Mouse (Mus musculus) MEL (cell line): Measurements from ENCODE around the gene Hoxc10. TPM values are rescaled to one million over a fixed set of nuclear protein-coding genes. Genes with fewer than 3 reads are reported as not detected.

Experiments
- DNase-seq: peaks from one replicate; pipeline ENCODE4 v3.0.0; 2011; ENCODE audit warnings: low read depth, low spot score
- H3K27ac ChIP-seq: 2 replicates; pipeline ENCODE4 v1.5.1; 2012; ENCODE audit warnings: low read depth, mild to moderate bottlenecking, control low read depth, low read length, moderate library complexity; ENCODE audit not compliant: control insufficient read depth
- H3K27me3 ChIP-seq, 2 experiments: fragments of 150-350 bp in 1 of 2; sonication (generic) in 1 of 2; 2 replicates each; pipeline ENCODE4 v1.6.1; 2012; ENCODE audit warnings: low read length in 2 of 2, mild to moderate bottlenecking in 2 of 2, improper control_type of control experiment in 1 of 2, moderate library complexity in 1 of 2; ENCODE audit not compliant: insufficient read depth in 2 of 2, control insufficient read depth in 1 of 2
- H3K36me3 ChIP-seq, 2 experiments: 2 replicates each; pipeline ENCODE4 v1.6.1; 2012 to 2014; ENCODE audit warnings: low read length in 2 of 2, improper control_type of control experiment in 1 of 2, inconsistent platforms in 1 of 2, mild to moderate bottlenecking in 1 of 2; ENCODE audit not compliant: insufficient read depth in 2 of 2, control insufficient read depth in 1 of 2
- H3K4me1 ChIP-seq, 2 experiments: fragments of 150-350 bp in 1 of 2; sonication (generic) in 1 of 2; 2 replicates each; pipeline ENCODE4 v1.6.1; 2012; ENCODE audit warnings: low read length in 2 of 2, improper control_type of control experiment in 1 of 2, mild to moderate bottlenecking in 1 of 2; ENCODE audit not compliant: insufficient read depth in 2 of 2, control insufficient read depth in 1 of 2
- H3K4me3 ChIP-seq, 2 experiments: fragments of 150-350 bp in 1 of 2; sonication (generic) in 1 of 2; 2 replicates each; pipeline ENCODE4 v1.5.1; 2012; ENCODE audit warnings: low read depth in 2 of 2, low read length in 2 of 2, mild to moderate bottlenecking in 2 of 2, moderate library complexity in 2 of 2, control low read depth in 1 of 2, improper control_type of control experiment in 1 of 2; ENCODE audit not compliant: control insufficient read depth in 1 of 2, insufficient read depth in 1 of 2
- H3K79me2 ChIP-seq: 2 replicates; pipeline ENCODE4 v1.6.1; 2012; ENCODE audit warnings: mild to moderate bottlenecking, low read length, moderate library complexity; ENCODE audit not compliant: control insufficient read depth, poor library complexity, insufficient read depth
- H3K9ac ChIP-seq: 2 replicates; pipeline ENCODE4 v1.6.1; 2012; ENCODE audit warnings: low read depth, mild to moderate bottlenecking, control low read depth, low read length, moderate library complexity; ENCODE audit not compliant: control insufficient read depth, poor library complexity, severe bottlenecking
- H3K9me3 ChIP-seq: fragments of 150-350 bp; sonication (generic); replicated peaks from 2 replicates; pipeline ENCODE4 v1.6.1; 2012; ENCODE audit warnings: mild to moderate bottlenecking, low read length, improper control_type of control experiment, moderate library complexity; ENCODE audit not compliant: insufficient read depth
- BHLHE40 ChIP-seq: IDR thresholded peaks from 2 replicates; pipeline ENCODE4 v1.6.1; 2012; ENCODE audit warnings: low read depth, mild to moderate bottlenecking, inconsistent platforms, low read length, improper control_type of control experiment, borderline replicate concordance
- CHD2 ChIP-seq: IDR thresholded peaks from 2 replicates; pipeline ENCODE4 v1.6.1; 2011; ENCODE audit warnings: low read length, improper control_type of control experiment
- CTCF ChIP-seq, 3 experiments: IDR thresholded peaks in 2 of 3; conservative IDR thresholded peaks in 1 of 3; 2 replicates each; pipeline ENCODE4 v1.5.1; 2011 to 2012; ENCODE audit warnings: low read length in 3 of 3, low read depth in 2 of 3, mild to moderate bottlenecking in 2 of 3, improper control_type of control experiment in 1 of 3, inconsistent platforms in 1 of 3, mixed read lengths in 1 of 3, moderate library complexity in 1 of 3; ENCODE audit not compliant: control insufficient read depth in 1 of 3, insufficient read depth in 1 of 3, poor library complexity in 1 of 3, severe bottlenecking in 1 of 3
- E2F4 ChIP-seq: IDR thresholded peaks from 2 replicates; pipeline ENCODE4 v1.6.1; 2011; ENCODE audit warnings: low read depth, low read length, improper control_type of control experiment, borderline replicate concordance
- ELF1 ChIP-seq: IDR thresholded peaks from 2 replicates; pipeline ENCODE4 v1.6.1; 2014; ENCODE audit warnings: low read depth, mild to moderate bottlenecking, inconsistent platforms, low read length, improper control_type of control experiment, moderate library complexity
- EP300 ChIP-seq, 2 experiments: IDR thresholded peaks; 2 replicates each; pipeline ENCODE4 v1.6.1; 2011; ENCODE audit warnings: improper control_type of control experiment in 2 of 2, low read length in 2 of 2, low read depth in 1 of 2, mild to moderate bottlenecking in 1 of 2
- ETS1 ChIP-seq: IDR thresholded peaks from 2 replicates; pipeline ENCODE4 v1.6.1; 2012; ENCODE audit warnings: low read depth, mild to moderate bottlenecking, inconsistent platforms, low read length, improper control_type of control experiment, moderate library complexity
- GABPA ChIP-seq: IDR thresholded peaks from 2 replicates; pipeline ENCODE4 v1.6.1; 2012; ENCODE audit warnings: low read depth, mild to moderate bottlenecking, inconsistent platforms, low read length, improper control_type of control experiment, moderate library complexity
- GATA1 ChIP-seq: IDR thresholded peaks from 2 replicates; pipeline ENCODE4 v1.6.1; 2011; ENCODE audit warnings: low read depth, low read length, improper control_type of control experiment
- HCFC1 ChIP-seq: IDR thresholded peaks from 2 replicates; pipeline ENCODE4 v1.6.1; 2012; ENCODE audit warnings: low read depth, mild to moderate bottlenecking, inconsistent platforms, low read length, improper control_type of control experiment, moderate library complexity
- JUND ChIP-seq: IDR thresholded peaks from 2 replicates; pipeline ENCODE4 v1.6.1; 2011; ENCODE audit warnings: low read depth, mild to moderate bottlenecking, improper control_type of control experiment, low read length
- KAT2A ChIP-seq: conservative IDR thresholded peaks from 2 replicates; pipeline ENCODE4 v1.6.1; 2012; ENCODE audit warnings: low read depth, low read length, improper control_type of control experiment, inconsistent platforms
- MAFK ChIP-seq: IDR thresholded peaks from 2 replicates; pipeline ENCODE4 v1.6.1; 2011; ENCODE audit warnings: low read depth, mild to moderate bottlenecking, low read length, improper control_type of control experiment, borderline replicate concordance
- MAX ChIP-seq: IDR thresholded peaks from 2 replicates; pipeline ENCODE4 v1.6.1; 2011; ENCODE audit warnings: low read length, improper control_type of control experiment
- MYB ChIP-seq: IDR thresholded peaks from 2 replicates; pipeline ENCODE4 v1.6.1; 2011; ENCODE audit warnings: mild to moderate bottlenecking, low read depth, low read length, improper control_type of control experiment
- NELFE ChIP-seq: IDR thresholded peaks from 2 replicates; pipeline ENCODE4 v1.6.1; 2011; ENCODE audit warnings: low read depth, low read length, improper control_type of control experiment
- NRF1 ChIP-seq: IDR thresholded peaks from 2 replicates; pipeline ENCODE4 v1.6.1; 2014; ENCODE audit warnings: low read depth, mild to moderate bottlenecking, inconsistent platforms, low read length, improper control_type of control experiment, moderate library complexity; ENCODE audit not compliant: poor library complexity, insufficient read depth, severe bottlenecking
- POLR2AphosphoS2 ChIP-seq: IDR thresholded peaks from 2 replicates; pipeline ENCODE4 v1.6.1; 2011; ENCODE audit warnings: low read length, improper control_type of control experiment
- RAD21 ChIP-seq: IDR thresholded peaks from 2 replicates; pipeline ENCODE4 v1.6.1; 2011; ENCODE audit warnings: mild to moderate bottlenecking, low read depth, low read length, improper control_type of control experiment
- SIN3A ChIP-seq: IDR thresholded peaks from 2 replicates; pipeline ENCODE4 v1.6.1; 2012; ENCODE audit warnings: low read length, improper control_type of control experiment, inconsistent platforms
- SMC3 ChIP-seq: IDR thresholded peaks from 2 replicates; pipeline ENCODE4 v1.6.1; 2011; ENCODE audit warnings: low read depth, low read length, improper control_type of control experiment
- TAL1 ChIP-seq: IDR thresholded peaks from 2 replicates; pipeline ENCODE4 v1.6.1; 2012; ENCODE audit warnings: mild to moderate bottlenecking, inconsistent platforms, low read length, moderate library complexity, mixed read lengths
- TCF12 ChIP-seq: IDR thresholded peaks from 2 replicates; pipeline ENCODE4 v1.6.1; 2014; ENCODE audit warnings: low read depth, mild to moderate bottlenecking, inconsistent platforms, low read length, improper control_type of control experiment, moderate library complexity
- UBTF ChIP-seq: IDR thresholded peaks from 2 replicates; pipeline ENCODE4 v1.6.1; 2012; ENCODE audit warnings: low read depth, mild to moderate bottlenecking, inconsistent platforms, low read length, improper control_type of control experiment, moderate library complexity, borderline replicate concordance; ENCODE audit not compliant: insufficient read depth
- USF2 ChIP-seq, 2 experiments: IDR thresholded peaks; 2 replicates each; pipeline ENCODE4 v1.6.1; 2011 to 2012; ENCODE audit warnings: improper control_type of control experiment in 2 of 2, low read length in 2 of 2, borderline replicate concordance in 1 of 2, inconsistent platforms in 1 of 2, low read depth in 1 of 2, mild to moderate bottlenecking in 1 of 2; ENCODE audit not compliant: insufficient read depth in 1 of 2
- ZNF384 ChIP-seq: IDR thresholded peaks from 2 replicates; pipeline ENCODE4 v1.6.1; 2012; ENCODE audit warnings: low read depth, mild to moderate bottlenecking, inconsistent platforms, low read length, improper control_type of control experiment
- polyA plus RNA-seq, 2 experiments: library from polyadenylated mRNA; stranded (reverse) in 1 of 2; unstranded in 1 of 2; fragments of >175 nt in 1 of 2; fragments of >200 nt in 1 of 2; gene quantifications; 2 replicates each; pipeline versions ENCODE4 v1.2.1 to v1.2.4; 2012; ENCODE audit warnings: low replicate concordance in 2 of 2, low read depth in 1 of 2; ENCODE audit not compliant: insufficient read length in 2 of 2, insufficient read depth in 1 of 2, missing spikeins in 1 of 2
- total RNA-seq: library from RNA; depleted of rRNA; stranded (reverse); fragments of 300-350 nt; gene quantifications from 2 replicates; pipeline ENCODE4 v1.2.3, GENCODE M21; 2012

Hoxc10 gene
- total and polyA plus RNA-seq, 3 experiments: 6.8 to 24.8 TPM; not detected in 1

- Histone ChIP-seq H3K27me3 (peaks cover 0 to 18% of the 10 kb centered on the region in 2 experiments), H3K79me2 (no peaks in the 10 kb centered on the region; the same call in 1 of the 2 replicates), H3K9me3 (no peaks in the 10 kb centered on the region), H3K4me3 (no peak overlapping the region), H3K4me1 (peaks cover 5 to 6% of the 10 kb centered on the region in 2 experiments; a peak in 3 of 4 replicates), H3K27ac (no peak overlapping the region), H3K36me3 (peaks cover 0 to 5% of the 10 kb centered on the region in 2 experiments; a peak in 1 of 4 replicates), H3K9ac (no peak overlapping the region)
- no peak for DNase-seq
- TF ChIP-seq ELF1 (no peak), RAD21 (no peak), HCFC1 (no peak), BHLHE40 (no peak), SIN3A (no peak), POLR2AphosphoS2 (no peak), TAL1 (no peak)
Observed at GRCm38 (mm10) chr15:102943468-102943813, 23.2 kb upstream of the Hoxc10 start.

DNA sequence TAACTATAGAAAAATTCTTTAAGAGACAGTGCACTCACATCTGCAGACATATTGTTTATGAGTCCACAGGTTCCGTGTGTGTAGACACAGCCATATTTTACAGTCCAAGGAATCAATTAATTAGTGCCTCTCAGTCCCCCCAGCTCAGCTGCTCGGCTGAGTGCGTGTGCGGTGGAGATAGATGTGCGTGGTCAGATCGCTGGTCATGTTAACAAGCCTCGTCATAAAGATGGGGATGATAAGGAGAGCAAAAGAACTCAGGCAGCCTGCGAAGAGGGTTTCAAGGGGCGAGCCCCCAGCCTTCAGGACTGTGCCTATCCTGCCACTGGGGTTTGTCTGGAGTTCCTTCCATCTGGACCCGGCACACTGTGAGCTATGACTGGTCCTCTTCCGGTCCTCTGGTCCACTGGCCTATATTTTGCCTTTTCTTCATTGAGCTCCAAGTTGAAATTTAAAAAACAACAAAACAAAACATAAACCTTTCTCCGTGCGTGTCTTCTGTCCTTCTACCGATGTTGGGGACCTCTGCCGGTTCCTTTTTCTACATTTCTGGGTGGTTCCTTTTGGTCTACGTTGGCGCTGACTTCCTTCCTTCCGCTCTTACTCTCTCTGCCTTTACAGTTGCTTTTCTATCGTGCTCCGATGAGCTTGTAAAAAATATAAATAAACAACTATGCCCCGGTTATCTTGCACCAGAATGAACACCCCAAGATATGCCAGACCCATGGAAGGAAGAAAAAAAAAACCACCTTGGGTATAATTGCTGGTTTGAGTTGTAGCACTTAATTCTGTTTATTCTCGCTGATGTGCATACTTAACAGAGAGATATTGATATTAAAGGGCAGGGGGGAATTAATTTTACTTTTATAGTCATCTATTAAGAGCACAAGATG is 21.2 kb upstream of the Hoxc10 start:
- Histone ChIP-seq H3K9ac (peak overlapping the region; percentile 69), H3K4me1 (peaks cover 5 to 6% of the 10 kb centered on the region in 2 experiments; a peak in 3 of 4 replicates), H3K36me3 (peaks cover 0 to 5% of the 10 kb centered on the region in 2 experiments; a peak in 1 of 4 replicates), H3K79me2 (no peaks in the 10 kb centered on the region; the same call in 1 of the 2 replicates), H3K27ac (peak overlapping the region; percentile 78), H3K27me3 (peaks cover 3 to 20% of the 10 kb centered on the region in 2 experiments; a peak in 3 of 4 replicates), H3K4me3 (peak overlapping the region; percentile 69 to 80), H3K9me3 (no peaks in the 10 kb centered on the region)
- peak; percentile 84 for DNase-seq
- peak; percentile 90 for TF ChIP-seq ZNF384
- TF ChIP-seq SMC3: peak; percentile 19; the same call in 1 of the 2 replicates
- 0 out of 2 replicates have a peak, but pooled peaks have one; percentile 28 for TF ChIP-seq MYB
- peak; percentile 15 for TF ChIP-seq MAX
- TF ChIP-seq POLR2AphosphoS2: peak; percentile 91
- no peak for TF ChIP-seq E2F4
- TF ChIP-seq SIN3A: peak; percentile 73
- TF ChIP-seq KAT2A: no peak
- TF ChIP-seq EP300 (IDR thresholded peaks at IDR 0.05; ENCODE audit: low read depth in 1 of 2, low read length in 2 of 2): peak; percentile 39 to 74
- no peak for TF ChIP-seq CHD2
- TF ChIP-seq RAD21: no peak; the same call in 1 of the 2 replicates
- no peak for TF ChIP-seq UBTF
- TF ChIP-seq TCF12: 0 out of 2 replicates have a peak, but pooled peaks have one; percentile 57
- TF ChIP-seq ELF1: peak; percentile 65
- TF ChIP-seq USF2 (IDR thresholded peaks at IDR 0.05; ENCODE audit: borderline replicate concordance in 1 of 2, insufficient read depth in 1 of 2, low read depth in 1 of 2, low read length in 2 of 2): no peak
- peak; percentile 82 for TF ChIP-seq NELFE
- TF ChIP-seq NRF1: no peak
- TF ChIP-seq ETS1: peak; percentile 64
- TF ChIP-seq MAFK: no peak
- TF ChIP-seq CTCF (IDR thresholded peaks at IDR 0.05 in 2 of 3, conservative IDR thresholded peaks at IDR 0.05 in 1 of 3; ENCODE audit: control insufficient read depth in 1 of 3, insufficient read depth in 1 of 3, low read depth in 2 of 3, low read length in 3 of 3, poor library complexity in 1 of 3, severe bottlenecking in 1 of 3): peak in 1 of 3 experiments; percentile 9; a peak in 1 of 6 replicates
- peak; percentile 23; the same call in 1 of the 2 replicates for TF ChIP-seq TAL1
- TF ChIP-seq BHLHE40: peak; percentile 14; the same call in 1 of the 2 replicates
- TF ChIP-seq GABPA: no peak
- no peak for TF ChIP-seq JUND
- peak; percentile 79 for TF ChIP-seq HCFC1
- peak; percentile 78 for TF ChIP-seq GATA1
